ENCODE assay signal across 8 mouse cellular contexts in genomic region chr1:134188989-134189729, GRCm38 (mm10). TPM values are rescaled to one million over a fixed set of nuclear protein-coding genes. Genes with fewer than 3 reads are reported as not detected.
DNase-seq lines count a peak whose midpoint lies in the region; ATAC-seq and TF ChIP-seq lines count a peak whose summit lies in the region.

No protein-coding gene starts in this region.

- no peaks in the 10 kb centered on the region; the same call in 1 of the 2 replicates for H3K4me1 ChIP-seq in heart, adult 2 months (ENCODE audit: control insufficient read depth, insufficient read depth, low read length)
- H3K4me1 ChIP-seq in CH12.LX (ENCODE audit: control insufficient read depth in 1 of 2, insufficient read depth in 2 of 2) = peaks cover 29 to 79% of the 10 kb centered on the region in 2 experiments
- peaks cover 3% of the 10 kb centered on the region; the same call in 1 of the 2 replicates for H3K4me1 ChIP-seq in cortical plate, adult 2 months (ENCODE audit: control insufficient read depth, insufficient read depth, low read length)
- H3K4me1 ChIP-seq in lung, embryonic 16.5 days (replicated peaks; ENCODE audit: control insufficient read depth, insufficient read depth, low read length) = peaks cover 4% of the 10 kb centered on the region; the same call in 1 of the 2 replicates

- dilution Hi-C loops in CH12.LX (cut with MboI; ENCODE audit: extremely low pct_ligation_motif_present, extremely low pct_unique_long_range_greater_than_20kb, low sequenced_read_pairs) = no loop called here

- H3K36me3 ChIP-seq in heart, adult 2 months (ENCODE audit: control insufficient read depth, insufficient read depth, low read length) = no peaks in the 10 kb centered on the region
- H3K36me3 ChIP-seq in CH12.LX (replicated peaks in 1 of 2; ENCODE audit: control insufficient read depth in 1 of 2, insufficient read depth in 1 of 2, low read length in 1 of 2) = peaks cover 0 to 2% of the 10 kb centered on the region in 2 experiments
- H3K36me3 ChIP-seq in lung, embryonic 16.5 days (ENCODE audit: control insufficient read depth, insufficient read depth, low read length) = no peaks in the 10 kb centered on the region

- no peak for DNase-seq in heart, adult 2 months
- no peak for DNase-seq in heart, postnatal 4 days
- peak; percentile 99 for DNase-seq in CH12.LX (ENCODE audit: extremely low read depth)
- DNase-seq in thymus, postnatal 36 days = peak; percentile 18 to 22
- no peak for DNase-seq in adrenal gland, adult 2 months
- no peak for DNase-seq in c-Kit-positive CD71-positive TER-119-positive erythroid progenitor cells, embryonic 14.5 days (ENCODE audit: low spot score)

- 0 out of 2 replicates have a peak, but pooled peaks have one; percentile 8 for TF ChIP-seq CTCF in heart, adult 2 months (IDR thresholded peaks at IDR 0.05)
- peak; percentile 12 to 82; a peak in 2 of 4 replicates for TF ChIP-seq CTCF in CH12.LX (conservative IDR thresholded peaks at IDR 0.05 in 1 of 2, IDR thresholded peaks at IDR 0.05 in 1 of 2; ENCODE audit: low read depth in 2 of 2, low read length in 2 of 2)
- 0 out of 2 replicates have a peak, but pooled peaks have one; percentile 30 for TF ChIP-seq CTCF in cortical plate, adult 2 months (IDR thresholded peaks at IDR 0.05; ENCODE audit: extremely low read depth, insufficient read depth, low read length)

- no peaks in the 10 kb centered on the region for H3K79me2 ChIP-seq in heart, adult 2 months (replicated peaks; ENCODE audit: control insufficient read depth, insufficient read depth, low read length)
- H3K79me2 ChIP-seq in CH12.LX (replicated peaks; ENCODE audit: control insufficient read depth, extremely low read depth, insufficient read depth, poor library complexity, severe bottlenecking) = no peaks in the 10 kb centered on the region

- ATAC-seq in lung, embryonic 16.5 days (ENCODE audit: low read depth) = peak; percentile 63

- H3K4me2 ChIP-seq in CH12.LX (ENCODE audit: insufficient read depth, low read depth, poor library complexity, severe bottlenecking) = peak overlapping the region; percentile 26; the same call in 1 of the 2 replicates
- no peak overlapping the region for H3K4me2 ChIP-seq in lung, embryonic 16.5 days (ENCODE audit: low read depth, low read length)

- in situ Hi-C loops in CH12.LX (cut with MboI; ENCODE audit: low pct_ligation_motif_present, low pct_unique_long_range_greater_than_20kb, low sequenced_read_pairs) = no loop called here

- intact Hi-C loops in heart, adult 2 months (cut with DNase I) = no loop called here

- TF ChIP-seq RAD21 in CH12.LX (IDR thresholded peaks at IDR 0.05; ENCODE audit: low read depth, low read length) = peak; percentile 86

- H3K4me3 ChIP-seq in heart, adult 2 months = no peak overlapping the region
- H3K4me3 ChIP-seq in CH12.LX (replicated peaks in 1 of 3; ENCODE audit: low read depth in 2 of 3, low read length in 2 of 3, poor library complexity in 1 of 3) = peak overlapping the region in 1 of 3 experiments; percentile 41
- H3K4me3 ChIP-seq in cortical plate, adult 2 months (ENCODE audit: insufficient read depth, low read length) = no peak overlapping the region
- no peak overlapping the region for H3K4me3 ChIP-seq in lung, embryonic 16.5 days (ENCODE audit: low read length)

- no peak overlapping the region for H3K9ac ChIP-seq in heart, adult 2 months (ENCODE audit: low read depth, low read length)
- H3K9ac ChIP-seq in CH12.LX (ENCODE audit: insufficient read depth, low read depth) = no peak overlapping the region
- no peak overlapping the region for H3K9ac ChIP-seq in lung, embryonic 16.5 days (ENCODE audit: low read length)

- H3K9me3 ChIP-seq in CH12.LX (replicated peaks; ENCODE audit: low read length) = no peaks in the 10 kb centered on the region
- no peaks in the 10 kb centered on the region for H3K9me3 ChIP-seq in lung, embryonic 16.5 days (ENCODE audit: control insufficient read depth, low read length)

- no peak for TF ChIP-seq EP300 in heart, adult 2 months (IDR thresholded peaks at IDR 0.05; ENCODE audit: insufficient read depth, low read depth, low read length)
- TF ChIP-seq EP300 in CH12.LX (IDR thresholded peaks at IDR 0.05; ENCODE audit: low read length) = no peak

- 27% methylated on average over 12 of the region's 12 CpGs for WGBS in heart, adult 2 months
- WGBS in lung, embryonic 16.5 days = 18% methylated on average over 12 of the region's 12 CpGs

- H3K27ac ChIP-seq in heart, adult 2 months = no peak overlapping the region
- 0 out of 2 replicates have a peak overlapping the region, but pooled peaks have one; percentile 1 for H3K27ac ChIP-seq in CH12.LX (ENCODE audit: insufficient read depth, low read depth)
- H3K27ac ChIP-seq in cortical plate, adult 2 months (ENCODE audit: insufficient read depth, low read length) = no peak overlapping the region
- no peak overlapping the region for H3K27ac ChIP-seq in lung, embryonic 16.5 days (ENCODE audit: low read length)

- H3K27me3 ChIP-seq in heart, adult 2 months (ENCODE audit: control insufficient read depth, insufficient read depth, low read length) = 0 out of 2 replicates have a peak, but pooled peaks cover 2% of the 10 kb centered on the region
- H3K27me3 ChIP-seq in CH12.LX (replicated peaks) = no peaks in the 10 kb centered on the region
- no peaks in the 10 kb centered on the region for H3K27me3 ChIP-seq in lung, embryonic 16.5 days (ENCODE audit: control insufficient read depth, insufficient read depth, low read depth, low read length)

- TF ChIP-seq POLR2A in heart, adult 2 months (IDR thresholded peaks at IDR 0.05; ENCODE audit: insufficient read depth, low read depth, low read length) = no peak
- peak; percentile 48 for TF ChIP-seq POLR2A in CH12.LX (IDR thresholded peaks at IDR 0.05; ENCODE audit: low read depth, low read length)
- no peak for TF ChIP-seq POLR2A in cortical plate, adult 2 months (IDR thresholded peaks at IDR 0.05; ENCODE audit: extremely low read depth, insufficient read depth, low read length)

TF ChIP-seq in CH12.LX, 34 proteins besides CTCF, POLR2A, EP300 and RAD21 (continues in another document):
- no peak for TF ChIP-seq E2F4 (IDR thresholded peaks at IDR 0.05; ENCODE audit: insufficient replicate concordance, low read depth, low read length)
- peak; percentile 20; the same call in 1 of the 2 replicates for TF ChIP-seq SIN3A (IDR thresholded peaks at IDR 0.05; ENCODE audit: low read length)
- no peak for TF ChIP-seq ZMIZ1 (IDR thresholded peaks at IDR 0.05; ENCODE audit: low read depth, low read length)
- TF ChIP-seq MAZ (IDR thresholded peaks at IDR 0.05; ENCODE audit: low read depth, low read length) = no peak
- no peak for TF ChIP-seq UBTF (IDR thresholded peaks at IDR 0.05; ENCODE audit: low read depth, low read length)
- TF ChIP-seq NELFE (IDR thresholded peaks at IDR 0.05; ENCODE audit: low read depth, low read length) = no peak; the same call in 1 of the 2 replicates
- no peak for TF ChIP-seq JUN (IDR thresholded peaks at IDR 0.05; ENCODE audit: insufficient read depth, low read depth, low read length)
- no peak; the same call in 1 of the 2 replicates for TF ChIP-seq ETS1 (conservative IDR thresholded peaks at IDR 0.05; ENCODE audit: low read depth, low read length)
- no peak for TF ChIP-seq MAFK (IDR thresholded peaks at IDR 0.05; ENCODE audit: insufficient replicate concordance, low read length)
- peak; percentile 70 for TF ChIP-seq ELF1 (IDR thresholded peaks at IDR 0.05; ENCODE audit: low read depth, low read length)
- TF ChIP-seq USF2 (conservative IDR thresholded peaks at IDR 0.05; ENCODE audit: low read depth, low read length) = no peak
- no peak for TF ChIP-seq PAX5 (IDR thresholded peaks at IDR 0.05; ENCODE audit: low read length)
- TF ChIP-seq ZKSCAN1 (IDR thresholded peaks at IDR 0.05; ENCODE audit: borderline replicate concordance, low read depth, low read length) = no peak
- TF ChIP-seq CHD2 (IDR thresholded peaks at IDR 0.05; ENCODE audit: low read length) = no peak
- TF ChIP-seq GABPA (IDR thresholded peaks at IDR 0.05; ENCODE audit: insufficient replicate concordance, low read depth, low read length) = no peak
- TF ChIP-seq SMC3 (IDR thresholded peaks at IDR 0.05; ENCODE audit: low read depth, low read length) = peak; percentile 81
- TF ChIP-seq KAT2A (IDR thresholded peaks at IDR 0.05; ENCODE audit: insufficient replicate concordance, low read length) = no peak

RNA-seq across cellular contexts. Expression of gene Mybph, which starts 4.1 kb away (rescaled TPM):
- not detected for total RNA-seq in heart, adult 2 months (2021)
- 0.16 and 0.18 TPM in 2 replicates for polyA plus RNA-seq in heart, adult 2 months (2012; rRNA removed)
- total RNA-seq in heart, postnatal 4 days (2021) = not detected
- total RNA-seq in CH12.LX (2012; rRNA removed) (0.25 TPM in 2 replicates), CH12.LX (2014; rRNA removed) (0.51 and 0.62 TPM in 2 replicates)
- polyA plus RNA-seq in CH12.LX (2012; ENCODE audit: insufficient read length, low read depth) = 2.4 and 3.0 TPM in 2 replicates
- polyA plus RNA-seq in cortical plate, adult 2 months (2012; rRNA removed) = 0.17 and 0.23 TPM in 2 replicates
- 1.3 and 2.5 TPM in 2 replicates for polyA plus RNA-seq in lung, embryonic 16.5 days (2015; fragmentation: Nextera tagmentation; extraction: Ambion mirVana)
- under 1 TPM in 1 of 2 experiments, not detected in 1; 0.38 TPM for total RNA-seq in adrenal gland, adult 2 months (2021)
- polyA plus RNA-seq in adrenal gland, adult 2 months (2012; rRNA removed) = 0.25 and 0.59 TPM in 2 replicates

RNA-seq across cellular contexts. Expression of gene Chil1, which starts 7.2 kb away (rescaled TPM):
- total RNA-seq in heart, adult 2 months (2021) = under 1 TPM; 0.94 to 0.96 TPM
- polyA plus RNA-seq in heart, adult 2 months (2012; rRNA removed) = 1.7 and 2.7 TPM in 2 replicates
- total RNA-seq in heart, postnatal 4 days (2021) = under 1 TPM; 0.33 to 0.65 TPM
- total RNA-seq in CH12.LX (2012; rRNA removed) = 1.5 and 1.7 TPM in 2 replicates
- 6.1 and 6.3 TPM in 2 replicates for total RNA-seq in CH12.LX (2014; rRNA removed)
- polyA plus RNA-seq in CH12.LX (2012; ENCODE audit: insufficient read length, low read depth) = 6.7 and 10.2 TPM in 2 replicates
- polyA plus RNA-seq in cortical plate, adult 2 months (2012; rRNA removed) = 18.0 and 18.1 TPM in 2 replicates
- 1.2 and 2.0 TPM in 2 replicates for polyA plus RNA-seq in lung, embryonic 16.5 days (2015; fragmentation: Nextera tagmentation; extraction: Ambion mirVana)
- 1 to 10 TPM; 1.1 to 1.6 TPM for total RNA-seq in adrenal gland, adult 2 months (2021)
- polyA plus RNA-seq in adrenal gland, adult 2 months (2012; rRNA removed) = 0.20 and 0.57 TPM in 2 replicates

RNA-seq across cellular contexts. Expression of gene Adora1, which starts 46.1 kb away (rescaled TPM):
- 10 to 100 TPM in 1 of 2 experiments, 1 to 10 TPM in 1; 9.6 to 15.0 TPM for total RNA-seq in heart, adult 2 months (2021)
- polyA plus RNA-seq in heart, adult 2 months (2012; rRNA removed) = 18.6 and 19.4 TPM in 2 replicates
- total RNA-seq in heart, postnatal 4 days (2021) = 1 to 10 TPM; 9.3 to 9.9 TPM
- total RNA-seq in CH12.LX (2012; rRNA removed) (not detected in 2 replicates), CH12.LX (2014; rRNA removed) (not detected in 2 replicates)
- 0.10 and 0.20 TPM in 2 replicates for polyA plus RNA-seq in CH12.LX (2012; ENCODE audit: insufficient read length, low read depth)
- polyA plus RNA-seq in cortical plate, adult 2 months (2012; rRNA removed) = 154 and 161 TPM in 2 replicates
- polyA plus RNA-seq in lung, embryonic 16.5 days (2015; fragmentation: Nextera tagmentation; extraction: Ambion mirVana) = 8.4 and 9.0 TPM in 2 replicates
- 100 to 1,000 TPM; 110 to 198 TPM for total RNA-seq in adrenal gland, adult 2 months (2021)
- 180 and 209 TPM in 2 replicates for polyA plus RNA-seq in adrenal gland, adult 2 months (2012; rRNA removed)

Comparison
In these comparisons a context has a peak if more than half of its experiments do, and no peak if none do; other contexts are left out.
1. DNase-seq: peak in CH12.LX (single experiment) and thymus, postnatal 36 days (2 of 2); none in heart, adult 2 months (0 of 2), heart, postnatal 4 days (single experiment), adrenal gland, adult 2 months (single experiment) and c-Kit-positive CD71-positive TER-119-positive erythroid progenitor cells, embryonic 14.5 days (single experiment).
2. Peak in every context shown above with its lines, with median percentiles within 50 percentile points of each other: CTCF ChIP-seq.